Mouse (Mus musculus): ENCODE results near the gene Clec16a. TPM values are rescaled to one million over a fixed set of nuclear protein-coding genes. Genes with fewer than 3 reads are reported as not detected.

Clec16a gene
- polyA plus RNA-seq, 1 experiment from 2014 or later, result 17.3 TPM

DNA sequence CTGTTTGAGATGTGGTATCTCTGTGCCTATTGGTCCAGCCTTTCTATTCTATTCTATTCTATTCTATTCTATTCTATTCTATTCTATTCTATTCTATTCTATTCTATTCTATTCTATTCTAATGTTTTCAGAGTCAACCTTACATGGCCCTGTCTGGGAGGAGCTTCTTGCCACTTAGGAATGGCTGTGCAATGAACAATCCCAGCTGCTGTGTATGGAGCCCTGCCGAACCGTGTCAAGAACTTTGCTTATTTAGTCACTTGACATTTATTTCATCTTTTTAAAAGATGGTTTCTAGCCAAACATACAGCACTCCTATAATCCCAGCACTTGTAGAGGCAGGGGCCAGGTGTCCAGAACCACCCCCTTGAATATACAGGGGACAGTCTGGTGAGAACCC, 219.2 kb downstream of the Clec16a start:
- H3K36me3 ChIP-seq, result no peaks in the 10 kb centered on the region
- H3K9ac ChIP-seq, result no peak overlapping the region
- H3K27me3 ChIP-seq (replicated peaks), result peaks cover 34% of the 10 kb centered on the region
- no peak overlapping the region for H3K4me2 ChIP-seq
- H3K27ac ChIP-seq, result no peak overlapping the region
- no peak overlapping the region for H3K4me3 ChIP-seq
- 28% methylated on average over 2 of the region's 2 CpGs for WGBS (ENCODE audit: insufficient replicate concordance)
- no peaks in the 10 kb centered on the region for H3K9me3 ChIP-seq (replicated peaks)
- H3K4me1 ChIP-seq, result peaks cover 17% of the 10 kb centered on the region
- no peak for ATAC-seq

DNA sequence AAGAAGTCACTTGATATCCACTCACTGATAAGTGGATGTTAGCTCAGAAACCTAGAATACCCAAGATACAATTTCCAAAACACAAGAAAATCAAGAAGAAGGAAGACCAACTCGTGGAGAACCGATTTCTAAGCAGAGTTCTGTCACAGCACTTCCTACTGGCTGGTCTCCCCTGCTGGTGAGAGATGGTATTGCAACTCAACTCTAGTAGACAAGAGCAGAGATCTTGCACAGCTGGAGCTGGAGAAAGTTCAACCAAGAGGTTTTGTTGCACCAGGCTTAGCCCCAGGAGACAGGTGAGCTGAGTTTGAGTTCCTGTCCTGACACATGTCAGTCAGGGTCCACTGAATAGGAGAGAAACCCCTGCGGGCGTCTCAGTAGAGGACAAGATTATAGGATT, 222.0 kb downstream of the Clec16a start:
- Histone ChIP-seq H3K36me3 (no peaks in the 10 kb centered on the region), H3K4me3 (no peak overlapping the region), H3K9me3 (replicated peaks) (no peaks in the 10 kb centered on the region), H3K27me3 (replicated peaks) (peaks cover 32% of the 10 kb centered on the region), H3K4me1 (peaks cover 36% of the 10 kb centered on the region), H3K4me2 (no peak overlapping the region), H3K9ac (no peak overlapping the region), H3K27ac (no peak overlapping the region)
- ATAC-seq, result no peak
- 30% methylated on average over 4 of the region's 4 CpGs for whole genome bisulfite sequencing (ENCODE audit: insufficient replicate concordance)

DNA sequence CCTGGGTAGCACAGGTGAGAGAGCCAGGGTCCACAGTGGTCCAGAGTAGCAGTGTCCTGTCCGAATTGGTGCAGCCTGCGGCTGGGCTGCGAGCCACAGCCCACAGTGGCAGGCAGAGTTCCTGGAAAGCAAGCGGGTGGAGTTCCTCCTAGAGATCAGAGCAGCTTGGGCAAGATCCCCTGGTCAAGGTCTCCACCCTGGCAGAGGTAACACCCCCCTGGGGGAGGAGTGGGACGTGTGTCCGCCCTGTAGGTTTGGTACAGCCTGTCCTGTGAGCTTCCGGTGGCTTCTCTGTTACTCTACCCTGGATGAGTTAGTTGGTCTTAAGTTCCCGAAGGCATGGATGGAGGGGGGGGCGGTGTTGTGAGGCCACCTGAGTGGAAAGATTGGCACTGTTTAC, 223.7 kb downstream of the Clec16a start:
- H3K4me1 ChIP-seq, result peaks cover 43% of the 10 kb centered on the region
- H3K36me3 ChIP-seq, result no peaks in the 10 kb centered on the region
- no peak overlapping the region for H3K4me3 ChIP-seq
- no peak overlapping the region for H3K9ac ChIP-seq
- no peaks in the 10 kb centered on the region for H3K9me3 ChIP-seq (replicated peaks)
- no peak overlapping the region for H3K4me2 ChIP-seq
- H3K27ac ChIP-seq, result no peak overlapping the region
- 23% methylated on average over 9 of the region's 9 CpGs for WGBS (ENCODE audit: insufficient replicate concordance)
- ATAC-seq, result no peak
- H3K27me3 ChIP-seq (replicated peaks), result peaks cover 21% of the 10 kb centered on the region

DNA sequence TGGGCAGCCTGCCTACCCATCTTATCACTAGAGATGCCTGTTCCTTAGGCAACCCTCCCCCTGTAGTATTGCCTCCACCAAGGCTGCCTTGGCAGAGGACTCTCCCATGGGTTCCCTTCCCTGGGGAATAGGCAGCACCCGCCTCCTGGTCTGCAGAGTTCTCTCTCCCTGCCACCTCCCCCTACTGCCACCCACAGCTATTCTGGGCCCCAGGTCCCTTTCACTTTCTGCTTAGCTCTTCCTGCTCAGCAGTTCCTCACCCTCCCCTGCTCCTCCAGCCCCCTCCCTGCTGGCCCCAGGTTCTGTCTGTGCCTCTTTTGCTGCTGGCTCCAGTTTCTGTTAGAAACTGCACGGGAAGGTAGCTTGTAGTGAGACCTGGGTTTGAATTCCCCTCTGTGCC, 224.5 kb downstream of the Clec16a start:
- Histone ChIP-seq H3K9me3 (replicated peaks) (no peaks in the 10 kb centered on the region), H3K36me3 (no peaks in the 10 kb centered on the region), H3K27ac (no peak overlapping the region), H3K4me3 (no peak overlapping the region), H3K9ac (no peak overlapping the region), H3K4me2 (no peak overlapping the region), H3K4me1 (peaks cover 46% of the 10 kb centered on the region), H3K27me3 (replicated peaks) (peaks cover 19% of the 10 kb centered on the region)
- ATAC-seq, result no peak
- WGBS (ENCODE audit: insufficient replicate concordance), result 25% methylated on average over 2 of the region's 2 CpGs

- H3K9ac ChIP-seq, result no peak overlapping the region
- H3K4me1 ChIP-seq, result peaks cover 50% of the 10 kb centered on the region
- no peaks in the 10 kb centered on the region for H3K9me3 ChIP-seq (replicated peaks)
- no peak overlapping the region for H3K27ac ChIP-seq
- peaks cover 19% of the 10 kb centered on the region for H3K27me3 ChIP-seq (replicated peaks)
- ATAC-seq, result no peak
- no peak overlapping the region for H3K4me3 ChIP-seq
- H3K4me2 ChIP-seq, result no peak overlapping the region
- no peaks in the 10 kb centered on the region for H3K36me3 ChIP-seq
- 33% methylated on average over 4 of the region's 4 CpGs for WGBS (ENCODE audit: insufficient replicate concordance)
Observed at GRCm38 (mm10) chr16:10770531-10771325, 225.6 kb downstream of the Clec16a start.

DNA sequence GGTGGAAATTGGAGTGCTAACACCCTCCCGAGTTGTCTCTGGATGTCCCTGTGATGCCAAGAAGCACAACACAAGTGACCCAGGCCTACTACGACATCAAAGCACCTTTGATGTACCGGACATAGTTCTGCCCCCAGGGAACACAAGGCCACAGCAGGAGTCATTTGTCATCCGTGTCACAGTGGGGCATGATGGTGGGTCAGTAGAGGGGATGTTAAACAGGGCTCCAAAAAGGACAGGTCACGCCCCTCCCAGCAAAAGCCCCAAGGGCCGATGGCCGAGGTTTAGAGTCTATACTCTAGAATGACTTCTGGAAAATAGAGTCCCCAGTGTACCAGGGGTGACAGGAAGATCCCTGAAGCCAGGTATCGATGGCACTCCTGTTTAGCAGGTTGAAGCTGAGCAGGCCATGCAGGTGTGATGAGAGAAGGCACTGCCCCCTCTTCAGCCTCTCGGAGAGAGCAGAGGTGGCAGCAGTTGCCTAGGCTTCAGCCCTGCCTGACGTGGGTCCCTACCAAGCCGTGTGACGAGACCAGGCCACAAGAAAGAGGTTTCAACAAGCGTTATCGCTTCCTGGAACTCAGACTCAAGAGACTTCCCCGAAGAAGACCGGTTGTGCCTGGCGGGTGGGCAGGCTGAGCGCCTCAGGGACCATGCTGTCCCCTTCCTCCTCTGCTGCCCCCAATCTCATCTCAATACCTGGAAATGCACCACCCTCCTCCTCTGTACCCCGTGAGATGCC, 226.8 kb downstream of the Clec16a start:
- no peaks in the 10 kb centered on the region for H3K36me3 ChIP-seq
- peaks cover 50% of the 10 kb centered on the region for H3K4me1 ChIP-seq
- H3K27me3 ChIP-seq (replicated peaks), result peaks cover 24% of the 10 kb centered on the region
- no peak overlapping the region for H3K4me3 ChIP-seq
- no peak overlapping the region for H3K4me2 ChIP-seq
- WGBS (ENCODE audit: insufficient replicate concordance), result 42% methylated on average over 19 of the region's 19 CpGs
- ATAC-seq, result peak; percentile 60
- no peaks in the 10 kb centered on the region for H3K9me3 ChIP-seq (replicated peaks)
- H3K9ac ChIP-seq, result no peak overlapping the region
- no peak overlapping the region for H3K27ac ChIP-seq

DNA sequence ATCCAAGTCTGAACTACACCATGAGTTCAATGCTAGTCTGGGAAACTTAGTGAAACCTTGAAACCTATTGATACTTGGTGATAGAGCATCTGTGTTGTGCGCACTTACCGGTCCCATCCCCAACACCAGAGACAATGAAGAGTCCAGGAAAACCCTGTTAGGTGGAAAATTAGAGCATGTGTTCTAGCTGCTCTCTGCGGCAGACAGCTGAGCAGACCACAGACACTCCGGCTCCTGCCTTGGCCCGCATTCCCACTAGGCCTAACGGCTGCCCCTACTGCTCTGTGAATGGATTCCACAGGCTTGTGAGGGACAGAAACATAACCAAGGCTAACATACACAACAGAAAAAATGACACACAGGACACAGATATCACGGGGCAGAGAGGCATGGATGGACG, 228.4 kb downstream of the Clec16a start:
- H3K9me3 ChIP-seq (replicated peaks), result no peaks in the 10 kb centered on the region
- H3K27ac ChIP-seq, result no peak overlapping the region
- H3K9ac ChIP-seq, result no peak overlapping the region
- no peak for ATAC-seq
- H3K4me3 ChIP-seq, result no peak overlapping the region
- no peak overlapping the region for H3K4me2 ChIP-seq
- H3K27me3 ChIP-seq (replicated peaks), result peaks cover 20% of the 10 kb centered on the region
- H3K36me3 ChIP-seq, result no peaks in the 10 kb centered on the region
- WGBS (ENCODE audit: insufficient replicate concordance), result 72% methylated on average over 8 of the region's 8 CpGs
- peaks cover 54% of the 10 kb centered on the region for H3K4me1 ChIP-seq

DNA sequence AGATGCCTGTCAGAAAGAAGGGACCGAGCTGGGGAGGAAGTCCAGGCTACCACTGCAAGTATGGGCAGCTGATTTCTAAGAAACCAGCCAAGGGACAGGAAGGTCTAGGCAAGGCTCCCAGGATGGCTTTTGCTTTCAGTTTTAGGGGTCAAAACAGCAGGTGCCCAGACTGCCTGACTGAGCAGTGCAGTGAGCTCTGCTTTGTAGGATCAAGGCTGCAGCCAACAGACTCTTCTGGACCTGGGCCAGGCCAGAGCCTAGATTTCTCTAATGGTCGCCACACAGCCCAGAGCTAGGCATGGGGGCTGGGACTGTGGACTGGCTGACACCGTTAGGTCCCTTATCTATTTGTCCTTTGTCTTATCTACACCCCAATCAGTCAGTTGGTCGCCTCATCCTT, 229.6 kb downstream of the Clec16a start:
- Histone ChIP-seq H3K27ac (no peak overlapping the region), H3K27me3 (replicated peaks) (peaks cover 8% of the 10 kb centered on the region; the same call in 1 of the 2 replicates), H3K36me3 (no peaks in the 10 kb centered on the region), H3K4me1 (peaks cover 42% of the 10 kb centered on the region), H3K9me3 (replicated peaks) (no peaks in the 10 kb centered on the region), H3K4me2 (no peak overlapping the region), H3K4me3 (no peak overlapping the region), H3K9ac (no peak overlapping the region)
- peak; percentile 29; the same call in 1 of the 2 replicates for ATAC-seq
- 27% methylated on average over 4 of the region's 4 CpGs for WGBS (ENCODE audit: insufficient replicate concordance)

- Histone ChIP-seq H3K9ac (no peak overlapping the region), H3K9me3 (replicated peaks) (no peaks in the 10 kb centered on the region), H3K27ac (no peak overlapping the region), H3K4me3 (no peak overlapping the region), H3K36me3 (no peaks in the 10 kb centered on the region), H3K27me3 (replicated peaks) (peaks cover 17% of the 10 kb centered on the region; the same call in 1 of the 2 replicates), H3K4me2 (no peak overlapping the region), H3K4me1 (peaks cover 27% of the 10 kb centered on the region)
- WGBS (ENCODE audit: insufficient replicate concordance), result 46% methylated on average over 7 of the region's 7 CpGs
- no peak for ATAC-seq
Observed at GRCm38 (mm10) chr16:10776322-10776721, 231.2 kb downstream of the Clec16a start.

DNA sequence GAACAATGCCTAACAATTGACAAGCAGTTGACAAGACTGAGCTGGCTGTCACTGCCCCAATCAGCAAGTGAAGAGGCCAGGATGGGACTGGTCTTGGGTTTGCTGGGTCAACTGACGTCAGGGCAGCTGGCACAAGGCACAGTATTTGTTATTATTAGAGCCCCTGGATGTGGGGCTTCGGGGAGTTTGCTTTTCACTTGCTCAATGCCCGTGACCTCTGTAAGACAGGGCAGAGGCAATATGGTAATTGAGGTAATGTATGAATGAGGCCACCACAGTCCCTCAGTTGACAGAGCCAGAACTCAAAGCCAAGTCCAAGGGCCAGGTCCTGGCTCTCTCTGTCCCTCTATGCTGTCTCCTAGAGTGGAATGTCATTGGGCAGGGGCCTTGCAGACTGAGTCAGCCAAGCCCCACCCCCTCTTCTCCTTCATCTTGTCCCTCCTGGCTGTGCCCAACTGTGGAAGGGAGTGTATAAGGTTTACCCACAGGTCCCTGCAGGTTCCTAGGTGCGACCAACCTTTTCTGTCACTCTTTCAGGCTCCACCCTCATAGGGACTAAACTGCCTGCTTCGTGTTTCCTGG, 232.5 kb downstream of the Clec16a start:
- no peak; the same call in 1 of the 2 replicates for ATAC-seq
- Histone ChIP-seq H3K27me3 (replicated peaks) (peaks cover 31% of the 10 kb centered on the region), H3K9me3 (replicated peaks) (no peaks in the 10 kb centered on the region), H3K9ac (no peak overlapping the region), H3K36me3 (no peaks in the 10 kb centered on the region), H3K4me1 (peaks cover 19% of the 10 kb centered on the region; the same call in 1 of the 2 replicates), H3K27ac (no peak overlapping the region), H3K4me2 (no peak overlapping the region), H3K4me3 (no peak overlapping the region)
- 51% methylated on average over 5 of the region's 5 CpGs for WGBS (ENCODE audit: insufficient replicate concordance)

DNA sequence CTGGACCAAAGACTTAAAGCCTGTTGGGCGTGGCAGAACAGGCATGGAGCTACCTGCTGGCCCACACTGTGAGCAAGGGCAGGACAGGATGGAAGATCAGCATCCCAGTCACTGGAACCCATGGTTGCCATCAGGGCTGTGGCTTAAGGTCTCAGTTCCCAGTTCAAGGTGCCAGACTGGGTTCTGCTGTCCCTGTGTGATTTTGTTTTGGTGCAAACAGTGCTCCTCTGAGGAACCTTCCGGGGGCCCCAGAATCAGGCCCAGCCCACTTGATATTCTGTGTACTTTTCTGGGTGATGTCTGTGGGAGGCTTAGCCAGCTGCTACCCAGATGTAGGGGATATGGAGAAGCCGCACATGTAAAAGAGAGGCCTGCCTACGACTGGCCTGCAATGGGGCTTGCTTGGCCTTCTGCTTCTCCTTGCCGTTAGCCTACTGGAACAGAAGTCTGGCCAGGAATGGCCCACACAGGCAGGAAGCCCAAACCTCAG, 235.5 kb downstream of the Clec16a start:
- Histone ChIP-seq H3K4me1 (peaks cover 36% of the 10 kb centered on the region), H3K4me3 (no peak overlapping the region), H3K9me3 (replicated peaks) (no peaks in the 10 kb centered on the region), H3K27me3 (replicated peaks) (peaks cover 57% of the 10 kb centered on the region), H3K9ac (no peak overlapping the region), H3K36me3 (no peaks in the 10 kb centered on the region), H3K4me2 (no peak overlapping the region), H3K27ac (no peak overlapping the region)
- no peak for ATAC-seq
- 73% methylated on average over 5 of the region's 5 CpGs for WGBS (ENCODE audit: insufficient replicate concordance)

- no peaks in the 10 kb centered on the region for H3K9me3 ChIP-seq (replicated peaks)
- no peak overlapping the region for H3K27ac ChIP-seq
- H3K27me3 ChIP-seq (replicated peaks), result peaks cover 51% of the 10 kb centered on the region
- no peak overlapping the region for H3K4me2 ChIP-seq
- H3K4me1 ChIP-seq, result peaks cover 42% of the 10 kb centered on the region
- no peak for ATAC-seq
- H3K36me3 ChIP-seq, result no peaks in the 10 kb centered on the region
- 49% methylated on average over 9 of the region's 9 CpGs for whole genome bisulfite sequencing (ENCODE audit: insufficient replicate concordance)
- no peak overlapping the region for H3K4me3 ChIP-seq
- no peak overlapping the region for H3K9ac ChIP-seq
Observed at GRCm38 (mm10) chr16:10781862-10782371, 236.8 kb downstream of the Clec16a start.

Measured in liver, embryonic 12.5 days (tissue).